Mouse (Mus musculus): ENCODE results near the gene Itsn2. TPM values are rescaled to one million over a fixed set of nuclear protein-coding genes. Genes with fewer than 3 reads are reported as not detected.
"Not testable (repeated sequence)": the region's sequence is repeated elsewhere in the genome, so short reads cannot be mapped to it uniquely, and the experiment has no call there.

Gene Itsn2
- polyA plus RNA-seq, 1 experiment from 2014 or later, result 33.3 TPM

DNA sequence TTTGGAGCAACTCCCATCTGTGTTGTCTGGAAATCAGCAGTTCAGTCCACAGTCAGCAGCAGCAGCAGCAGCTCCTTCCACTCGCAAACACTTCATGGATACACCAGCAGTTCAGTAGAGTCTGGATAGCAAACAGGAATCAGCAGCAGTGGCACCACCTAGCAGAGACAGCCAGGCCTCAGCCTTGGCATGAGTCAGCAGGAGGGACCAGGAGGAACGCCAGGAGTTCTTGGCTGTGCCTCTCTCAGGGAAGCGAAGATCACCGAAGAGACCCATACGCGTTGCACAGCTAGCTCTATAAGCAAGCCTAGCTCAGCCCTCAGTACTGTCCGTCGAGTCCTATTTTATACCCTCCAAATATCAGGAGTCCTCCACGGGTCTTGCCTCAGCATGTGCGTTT is 152.0 kb downstream of the Itsn2 start:
- no peaks in the 10 kb centered on the region for H3K36me3 ChIP-seq (ENCODE audit: insufficient read depth, low read length)
- no peak for ATAC-seq (ENCODE audit: low FRiP score, low TSS enrichment)
- no peak overlapping the region for H3K4me2 ChIP-seq (replicated peaks; ENCODE audit: low read depth, low read length)
- no peaks in the 10 kb centered on the region for H3K9me3 ChIP-seq (ENCODE audit: low read length)
- no peaks in the 10 kb centered on the region for H3K4me1 ChIP-seq (ENCODE audit: insufficient read depth, low read length)
- WGBS, result 90% methylated on average over 10 of the region's 10 CpGs
- H3K4me3 ChIP-seq (ENCODE audit: low read length), result no peak overlapping the region
- no peaks in the 10 kb centered on the region for H3K27me3 ChIP-seq (ENCODE audit: insufficient read depth, low read length)
- H3K9ac ChIP-seq (replicated peaks; ENCODE audit: low read length), result no peak overlapping the region
- no peak overlapping the region for H3K27ac ChIP-seq (ENCODE audit: low read length)

- not testable (repeated sequence) for H3K9me3 ChIP-seq (ENCODE audit: low read length); H3K36me3 ChIP-seq (ENCODE audit: insufficient read depth, low read length); H3K27ac ChIP-seq (ENCODE audit: low read length); H3K9ac ChIP-seq (replicated peaks; ENCODE audit: low read length); H3K27me3 ChIP-seq (ENCODE audit: insufficient read depth, low read length); H3K4me2 ChIP-seq (replicated peaks; ENCODE audit: low read depth, low read length); H3K4me3 ChIP-seq (ENCODE audit: low read length); H3K4me1 ChIP-seq (ENCODE audit: insufficient read depth, low read length); ATAC-seq (ENCODE audit: low FRiP score, low TSS enrichment)
- 91% methylated on average over 4 of the region's 4 CpGs for WGBS
Observed at GRCm38 (mm10) chr12:4754451-4754850, 162.0 kb downstream of the Itsn2 start.

- no peak overlapping the region for H3K9ac ChIP-seq (replicated peaks; ENCODE audit: low read length)
- H3K36me3 ChIP-seq (ENCODE audit: insufficient read depth, low read length), result no peaks in the 10 kb centered on the region
- peaks cover 3% of the 10 kb centered on the region; the same call in 1 of the 2 replicates for H3K4me1 ChIP-seq (ENCODE audit: insufficient read depth, low read length)
- H3K9me3 ChIP-seq (ENCODE audit: low read length), result no peaks in the 10 kb centered on the region
- no peak overlapping the region for H3K27ac ChIP-seq (ENCODE audit: low read length)
- no peaks in the 10 kb centered on the region for H3K27me3 ChIP-seq (ENCODE audit: insufficient read depth, low read length)
- no peak overlapping the region for H3K4me3 ChIP-seq (ENCODE audit: low read length)
- peak; percentile 71 for ATAC-seq (ENCODE audit: low FRiP score, low TSS enrichment)
- H3K4me2 ChIP-seq (replicated peaks; ENCODE audit: low read depth, low read length), result no peak overlapping the region
- 50% methylated on average over 1 of the region's 1 CpGs for WGBS
Observed at GRCm38 (mm10) chr12:4757060-4757459, 164.6 kb downstream of the Itsn2 start.

Other genes starting within 250 kb of the Itsn2 start
- 5.6 and 6.6 TPM in 2 replicates for gene Ncoa1, start 115.5 kb upstream of the Itsn2 start, polyA plus RNA-seq (2015; fragmentation: Nextera tagmentation; extraction: Ambion mirVana)
- not detected in 2 replicates for gene Gm3625, start 289 bp downstream of the Itsn2 start, polyA plus RNA-seq (2015; fragmentation: Nextera tagmentation; extraction: Ambion mirVana)
- gene Fam228a, start 145.8 kb downstream of the Itsn2 start, polyA plus RNA-seq (2015; fragmentation: Nextera tagmentation; extraction: Ambion mirVana), result 0.47 and 0.58 TPM in 2 replicates
- 2.4 and 2.8 TPM in 2 replicates for gene Pfn4, start 176.4 kb downstream of the Itsn2 start, polyA plus RNA-seq (2015; fragmentation: Nextera tagmentation; extraction: Ambion mirVana)
- 1.9 and 4.1 TPM in 2 replicates for gene Fam228b, start 176.6 kb downstream of the Itsn2 start, polyA plus RNA-seq (2015; fragmentation: Nextera tagmentation; extraction: Ambion mirVana)
- 162 and 190 TPM in 2 replicates for gene Sf3b6, start 224.9 kb downstream of the Itsn2 start, polyA plus RNA-seq (2015; fragmentation: Nextera tagmentation; extraction: Ambion mirVana)
- 7.4 and 9.5 TPM in 2 replicates for gene Fkbp1b, start 249.0 kb downstream of the Itsn2 start, polyA plus RNA-seq (2015; fragmentation: Nextera tagmentation; extraction: Ambion mirVana)

Data from kidney, embryonic 16.5 days (tissue).